Mouse (Mus musculus) intestine, postnatal 0 days (tissue): ENCODE measurements at regions not wholly inside any gene's neighbourhood (a gene's known extent, or its start where the extent isn't known, plus 50 kb on each side); places are given as distances from the start of the nearest gene placed in this dataset.
A peak's percentile ranks its signal among the peaks of the same experiment; 100 is the strongest.
"Not testable (repeated sequence)": the region's sequence is repeated elsewhere in the genome, so short reads cannot be mapped to it uniquely, and the experiment has no call there.

Experiments
- ATAC-seq: fragments of 200-750 bp; cut with Nextera tagmentation; 2 replicates; pipeline ENCODE4 v1.8.0; 2017; ENCODE audit warnings: mild to moderate bottlenecking, moderate TSS enrichment, moderate library complexity
- H3K27ac ChIP-seq: fragments of 300-500 bp; sonication (generic); 2 replicates; pipeline ENCODE4 v1.5.1; 2014; ENCODE audit warnings: mild to moderate bottlenecking, low read depth, low read length, moderate library complexity
- H3K27me3 ChIP-seq: fragments of 300-500 bp; sonication (generic); replicated peaks from 2 replicates; pipeline ENCODE4 v1.6.1; 2014; ENCODE audit warnings: low read length, mixed read lengths; ENCODE audit not compliant: control insufficient read depth, insufficient read depth
- H3K36me3 ChIP-seq: fragments of 300-500 bp; sonication (generic); 2 replicates; pipeline ENCODE4 v1.6.1; 2014; ENCODE audit warnings: mild to moderate bottlenecking, moderate library complexity; ENCODE audit not compliant: control insufficient read depth, insufficient read depth
- H3K4me1 ChIP-seq: fragments of 300-500 bp; sonication (generic); replicated peaks from 2 replicates; pipeline ENCODE4 v1.6.1; 2014; ENCODE audit warnings: antibody characterized with exemption, low read length, mixed read lengths; ENCODE audit not compliant: control insufficient read depth, insufficient read depth
- H3K4me2 ChIP-seq: fragments of 300-500 bp; sonication (generic); replicated peaks from 2 replicates; pipeline ENCODE4 v1.6.1; 2014; ENCODE audit warnings: low read depth, mild to moderate bottlenecking, moderate library complexity
- H3K4me3 ChIP-seq: fragments of 300-500 bp; sonication (generic); 2 replicates; pipeline ENCODE4 v1.5.1; 2014; ENCODE audit warnings: low read depth, low read length
- H3K9ac ChIP-seq: fragments of 300-500 bp; sonication (generic); 2 replicates; pipeline ENCODE4 v1.6.1; 2014; ENCODE audit warnings: mild to moderate bottlenecking, low read depth, low read length
- H3K9me3 ChIP-seq: fragments of 300-500 bp; sonication (generic); 2 replicates; pipeline ENCODE4 v1.6.1; 2016; ENCODE audit warnings: mixed run types; ENCODE audit not compliant: control insufficient read depth
- CTCF ChIP-seq: sonication (generic); IDR thresholded peaks from 2 replicates; pipeline ENCODE4 v1.5.1; 2016; ENCODE audit warnings: low read depth, mild to moderate bottlenecking, control low read depth, antibody characterized with exemption, moderate library complexity
- WGBS: fragments of 180-500 bp; shearing (Covaris S2); extraction: QIAGEN DNeasy Blood & Tissue Kit; methylation state at CpG from one replicate; pipeline ENCODE4 v1.1.7; 2014; 5-methylcytosine and 5-hydroxymethylcytosine counted together

DNA sequence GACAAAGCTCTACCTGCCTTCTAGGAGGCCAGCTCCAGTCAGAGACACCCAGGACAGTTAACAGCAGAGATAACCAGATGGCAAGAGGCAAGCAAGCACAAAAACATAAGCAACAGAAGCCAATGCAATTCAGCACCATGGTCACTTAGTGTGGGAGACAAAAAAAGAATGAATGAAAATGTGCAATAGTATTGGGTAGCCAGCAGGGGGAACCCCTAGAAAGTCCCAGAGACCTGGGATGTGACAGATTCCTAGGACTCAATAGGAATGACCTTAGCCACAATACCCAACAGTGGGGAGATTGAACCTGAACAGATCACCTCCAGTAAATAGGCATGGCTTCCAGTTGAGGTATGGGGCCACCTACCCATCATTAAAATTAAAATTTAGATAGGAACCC lies 409.0 kb upstream of the St6gal2 start:
- Histone ChIP-seq H3K4me3 (no peak overlapping the region), H3K4me2 (no peak overlapping the region), H3K27me3 (no peaks in the 10 kb centered on the region), H3K4me1 (no peaks in the 10 kb centered on the region), H3K9ac (no peak overlapping the region), H3K9me3 (no peaks in the 10 kb centered on the region), H3K27ac (no peak overlapping the region), H3K36me3 (no peaks in the 10 kb centered on the region)
- TF ChIP-seq CTCF: peak; percentile 17
- ATAC-seq: no peak

DNA sequence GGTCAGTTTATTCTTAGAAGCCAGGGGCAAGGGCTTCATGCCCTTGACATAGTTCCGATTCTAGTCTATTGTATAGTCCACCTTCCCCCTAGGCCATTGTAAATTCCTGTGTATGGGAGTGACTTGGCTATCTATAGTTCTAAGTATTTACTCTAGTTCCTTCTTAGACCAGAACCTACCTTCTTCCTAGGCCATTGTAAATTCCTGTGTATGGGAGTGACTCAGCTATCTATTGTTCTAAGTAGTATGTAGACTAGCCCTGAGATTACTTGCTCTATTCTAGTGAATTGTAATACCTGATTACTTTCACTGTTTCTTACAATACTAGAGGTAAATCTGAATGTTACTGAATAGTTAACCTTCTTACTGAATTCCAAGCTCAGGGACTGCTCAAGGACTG lies 405.0 kb upstream of the St6gal2 start:
- not testable (repeated sequence) for H3K4me2 ChIP-seq, H3K9me3 ChIP-seq, ATAC-seq, H3K27ac ChIP-seq, H3K4me1 ChIP-seq, H3K9ac ChIP-seq, H3K27me3 ChIP-seq, H3K4me3 ChIP-seq, H3K36me3 ChIP-seq
- WGBS: 56% methylated on average over 1 of the region's 1 CpGs

DNA sequence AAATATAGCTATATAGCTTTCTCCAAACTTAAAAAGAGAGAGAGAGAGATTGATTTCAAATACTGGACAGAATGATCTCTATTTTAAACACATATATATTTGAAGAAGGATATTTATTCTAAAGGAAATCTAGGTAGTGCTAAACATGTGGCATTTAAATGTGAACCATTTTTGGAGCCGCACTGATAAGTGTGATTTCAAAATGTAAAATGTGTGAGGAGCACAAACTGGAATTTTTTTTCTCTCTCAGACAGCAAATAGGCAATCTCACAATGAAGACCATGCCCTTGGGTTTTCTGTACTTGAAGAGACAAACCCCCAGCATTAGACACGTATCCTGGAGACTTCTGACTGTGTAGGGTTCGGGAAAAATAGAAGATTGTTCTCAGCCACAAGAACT lies 376.8 kb upstream of the St6gal2 start:
- H3K9me3 ChIP-seq: no peaks in the 10 kb centered on the region
- no peak for TF ChIP-seq CTCF
- no peak overlapping the region for H3K4me3 ChIP-seq
- no peak for ATAC-seq
- no peak overlapping the region for H3K27ac ChIP-seq
- no peaks in the 10 kb centered on the region for H3K36me3 ChIP-seq
- H3K4me2 ChIP-seq: no peak overlapping the region
- 74% methylated on average over 3 of the region's 3 CpGs for WGBS
- no peaks in the 10 kb centered on the region for H3K4me1 ChIP-seq
- H3K9ac ChIP-seq: no peak overlapping the region
- no peaks in the 10 kb centered on the region for H3K27me3 ChIP-seq

DNA sequence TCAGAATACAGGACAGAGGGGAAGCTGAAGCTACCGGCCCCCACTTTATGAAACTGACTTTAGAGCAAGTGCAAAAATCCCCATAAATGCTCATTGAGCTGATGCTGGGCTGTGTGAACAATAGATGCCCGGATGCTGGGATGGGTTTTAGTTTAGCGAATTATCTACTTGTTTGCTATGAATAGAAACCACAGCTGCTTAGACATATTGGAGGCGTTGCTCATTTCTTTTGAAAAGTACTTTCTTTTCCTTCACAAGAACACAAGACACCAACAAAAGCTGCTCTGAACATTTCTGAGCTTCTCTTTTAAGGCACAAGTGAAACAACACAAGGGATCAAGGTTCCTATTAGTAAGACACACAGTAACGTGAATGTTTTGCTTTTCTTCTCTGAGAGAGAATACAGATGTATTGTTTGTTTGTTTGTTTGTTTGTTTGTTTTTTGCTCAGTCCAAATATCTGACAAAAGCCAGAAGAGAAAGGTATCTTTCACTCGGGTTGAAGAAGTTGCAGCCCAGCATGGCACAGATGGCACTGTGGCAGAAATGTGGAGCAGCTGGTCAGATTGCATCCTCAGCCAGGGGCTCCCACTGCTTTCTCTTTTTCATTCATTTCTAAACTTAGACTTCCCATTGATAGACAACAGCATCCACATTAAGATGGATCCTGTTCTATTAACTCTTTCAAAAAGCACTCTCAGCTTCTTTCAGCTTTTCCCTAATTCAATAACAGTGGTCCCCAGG lies 361.7 kb upstream of the St6gal2 start:
- Histone ChIP-seq H3K27me3 (no peaks in the 10 kb centered on the region), H3K4me3 (no peak overlapping the region), H3K27ac (no peak overlapping the region), H3K4me2 (no peak overlapping the region), H3K4me1 (no peaks in the 10 kb centered on the region), H3K9me3 (no peaks in the 10 kb centered on the region), H3K36me3 (no peaks in the 10 kb centered on the region), H3K9ac (no peak overlapping the region)
- TF ChIP-seq CTCF: no peak
- ATAC-seq: no peak
- 79% methylated on average over 6 of the region's 6 CpGs for WGBS

DNA sequence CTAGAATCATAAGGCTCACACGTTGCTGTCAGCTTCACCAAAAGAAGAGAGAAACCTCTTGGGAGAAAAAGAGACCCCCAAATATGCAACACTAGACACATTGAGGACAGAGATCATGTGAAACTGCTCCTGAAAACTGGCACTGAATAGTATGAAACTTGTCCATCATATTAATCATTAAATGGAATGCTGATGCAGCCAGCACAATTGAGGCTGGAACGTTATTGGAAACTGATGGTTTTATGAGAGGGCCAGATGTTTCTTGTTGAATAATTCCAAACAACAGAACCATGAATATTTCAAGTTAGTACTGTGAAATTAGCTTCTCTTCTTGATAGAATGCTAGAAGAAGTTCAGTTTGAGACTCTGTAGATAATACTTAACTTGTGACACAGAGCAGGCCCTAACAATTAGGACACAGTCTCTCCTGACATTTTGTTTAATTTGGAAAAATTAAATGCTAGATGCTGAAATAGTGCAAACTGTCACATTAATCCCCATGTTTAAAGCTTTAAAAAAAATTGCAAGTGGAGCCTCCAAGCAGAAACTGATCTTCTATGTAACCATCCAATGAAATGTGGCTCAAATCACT lies 354.4 kb upstream of the St6gal2 start:
- Histone ChIP-seq H3K9me3 (no peaks in the 10 kb centered on the region), H3K27ac (no peak overlapping the region), H3K36me3 (no peaks in the 10 kb centered on the region), H3K9ac (no peak overlapping the region), H3K4me1 (no peaks in the 10 kb centered on the region), H3K27me3 (no peaks in the 10 kb centered on the region), H3K4me3 (no peak overlapping the region), H3K4me2 (no peak overlapping the region)
- TF ChIP-seq CTCF: no peak
- ATAC-seq: no peak
- WGBS: 49% methylated on average over 2 of the region's 2 CpGs

DNA sequence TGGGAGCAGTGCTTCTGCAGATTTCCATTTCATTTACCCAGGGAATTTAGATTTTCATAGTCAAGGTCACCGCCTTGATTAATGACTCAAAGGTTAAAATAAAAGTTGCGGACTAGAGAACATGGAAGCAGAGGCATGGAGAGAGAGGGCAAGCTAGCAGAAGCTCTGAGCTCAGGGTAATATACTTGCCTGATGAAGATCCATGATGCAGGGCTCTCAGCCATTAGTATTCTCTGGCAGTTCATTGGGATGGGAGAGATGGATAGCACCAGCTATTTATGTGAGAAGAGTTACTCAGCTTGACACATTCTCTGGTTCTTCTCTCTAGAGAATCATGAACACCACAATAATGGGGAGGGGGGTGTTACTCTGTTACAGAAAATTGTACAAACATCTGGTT lies 341.7 kb upstream of the St6gal2 start:
- Histone ChIP-seq H3K9me3 (no peaks in the 10 kb centered on the region), H3K4me2 (no peak overlapping the region), H3K36me3 (no peaks in the 10 kb centered on the region), H3K27ac (no peak overlapping the region), H3K9ac (no peak overlapping the region), H3K4me3 (no peak overlapping the region), H3K27me3 (no peaks in the 10 kb centered on the region), H3K4me1 (no peaks in the 10 kb centered on the region)
- TF ChIP-seq CTCF: no peak
- ATAC-seq: no peak
- WGBS: 87% methylated on average over 2 of the region's 2 CpGs
